Mouse (Mus musculus) urinary bladder, adult 18-20 months (tissue): Measurements from ENCODE around the gene Nup88.

Source experiments
- DNase-seq, 2 experiments: peaks; one replicate each; pipeline ENCODE4 v3.0.0; 2022; ENCODE audit warnings: low spot score in 2 of 2, mixed read lengths in 2 of 2

The Nup88 gene

GRCm38 (mm10) chr11:70969821-70970559 lies at the start of gene Nup88, which contains the start of gene Rpain:
Gene Nup88, minus strand, starts transcription at chr11:70969973.
Gene Rpain, plus strand, starts transcription at chr11:70970213.
- DNase-seq, result peak; percentile 86 to 89

- DNase-seq, result no peak
Observed at GRCm38 (mm10) chr11:71018416-71019200, 48.8 kb upstream of the Nup88 start.

GRCm38 (mm10) chr11:71017051-71017450 lies 47.3 kb upstream of the Nup88 start:
- DNase-seq, result no peak

GRCm38 (mm10) chr11:71012743-71013142 lies 43.0 kb upstream of the Nup88 start:
- no peak for DNase-seq

GRCm38 (mm10) chr11:71008321-71008720 lies 38.5 kb upstream of the Nup88 start:
- no peak for DNase-seq

GRCm38 (mm10) chr11:71007831-71008230 lies 38.1 kb upstream of the Nup88 start:
- DNase-seq, result no peak

GRCm38 (mm10) chr11:71007026-71007425 lies 37.3 kb upstream of the Nup88 start:
- no peak for DNase-seq

GRCm38 (mm10) chr11:71005046-71005445 lies 35.3 kb upstream of the Nup88 start:
- DNase-seq, result no peak

GRCm38 (mm10) chr11:71004316-71004773 lies 34.6 kb upstream of the Nup88 start, which contains the start of gene Dhx33:
Gene Dhx33, minus strand, starts transcription at chr11:71004437.
- peak; percentile 90 to 93 for DNase-seq

GRCm38 (mm10) chr11:71003611-71004315 lies 34.0 kb upstream of the Nup88 start:
- DNase-seq, result no peak

GRCm38 (mm10) chr11:71001167-71001566 lies 31.4 kb upstream of the Nup88 start:
- no peak for DNase-seq

- DNase-seq, result peak; percentile 87 to 93
Observed at GRCm38 (mm10) chr11:70982557-70983228, 12.9 kb upstream of the Nup88 start, which contains the start of gene C1qbp. Gene C1qbp, minus strand, starts transcription at chr11:70983026.

GRCm38 (mm10) chr11:70982030-70982429 lies 12.3 kb upstream of the Nup88 start:
- no peak for DNase-seq

- no peak for DNase-seq
Observed at GRCm38 (mm10) chr11:70980751-70981510, 11.2 kb upstream of the Nup88 start.

- no peak for DNase-seq
Observed at GRCm38 (mm10) chr11:70980232-70980631, 10.5 kb upstream of the Nup88 start.

GRCm38 (mm10) chr11:70977293-70977692 lies 7.5 kb upstream of the Nup88 start:
- DNase-seq, result no peak

GRCm38 (mm10) chr11:70975193-70975592 lies 5.4 kb upstream of the Nup88 start:
- DNase-seq, result no peak

- DNase-seq, result no peak
Observed at GRCm38 (mm10) chr11:70973947-70974346, 4.2 kb upstream of the Nup88 start.

GRCm38 (mm10) chr11:70972586-70972985 lies 2.8 kb upstream of the Nup88 start:
- no peak for DNase-seq
